Mouse (Mus musculus) neural tube, embryonic 13.5 days (tissue): ENCODE data around the gene St6galnac4. TPM values are rescaled to one million over a fixed set of nuclear protein-coding genes. Genes with fewer than 3 reads are reported as not detected.

Experiments
- ATAC-seq: fragments of 200-750 bp; cut with Nextera tagmentation; 2 replicates; pipeline ENCODE4 v1.8.0; 2017; ENCODE audit warnings: low read depth, mild to moderate bottlenecking, moderate TSS enrichment, moderate library complexity
- H3K27ac ChIP-seq: fragments of 300-500 bp; sonication (generic); replicated peaks from 2 replicates; pipeline ENCODE4 v1.5.1; 2015; ENCODE audit warnings: moderate library complexity, mild to moderate bottlenecking, inconsistent platforms
- H3K27me3 ChIP-seq: fragments of 300-500 bp; sonication (generic); 2 replicates; pipeline ENCODE4 v1.6.1; 2015; ENCODE audit warnings: mild to moderate bottlenecking, inconsistent platforms
- H3K36me3 ChIP-seq: fragments of 300-500 bp; sonication (generic); 2 replicates; pipeline ENCODE4 v1.6.1; 2015; ENCODE audit warnings: mild to moderate bottlenecking, inconsistent platforms
- H3K4me1 ChIP-seq: fragments of 300-500 bp; sonication (generic); replicated peaks from 2 replicates; pipeline ENCODE4 v1.6.1; 2015; ENCODE audit warnings: inconsistent platforms
- H3K4me2 ChIP-seq: fragments of 300-500 bp; sonication (generic); 2 replicates; pipeline ENCODE4 v1.6.1; 2015; ENCODE audit warnings: inconsistent platforms, mild to moderate bottlenecking, moderate library complexity
- H3K4me3 ChIP-seq: fragments of 300-500 bp; sonication (generic); 2 replicates; pipeline ENCODE4 v1.5.1; 2015; ENCODE audit warnings: mild to moderate bottlenecking, inconsistent platforms
- H3K9ac ChIP-seq: fragments of 300-500 bp; sonication (generic); 2 replicates; pipeline ENCODE4 v1.6.1; 2015; ENCODE audit warnings: moderate library complexity, mild to moderate bottlenecking, inconsistent platforms
- H3K9me3 ChIP-seq: fragments of 300-500 bp; sonication (generic); 2 replicates; pipeline ENCODE4 v1.6.1; 2016; ENCODE audit warnings: inconsistent platforms
- WGBS: fragments of 180-500 bp; shearing (Covaris S2); methylation state at CpG from one replicate; pipeline ENCODE4 v1.1.7; 2015; 5-methylcytosine and 5-hydroxymethylcytosine counted together
- polyA plus RNA-seq: library from polyadenylated mRNA; unstranded; fragments of >200 nt; fragmentation: Nextera tagmentation; extraction: Ambion mirVana; gene quantifications from 2 replicates; pipeline ENCODE4 v1.2.1, GENCODE M21; 2015

St6galnac4 gene
- polyA plus RNA-seq, 1 experiment from 2014 or later = 25.3 TPM

DNA sequence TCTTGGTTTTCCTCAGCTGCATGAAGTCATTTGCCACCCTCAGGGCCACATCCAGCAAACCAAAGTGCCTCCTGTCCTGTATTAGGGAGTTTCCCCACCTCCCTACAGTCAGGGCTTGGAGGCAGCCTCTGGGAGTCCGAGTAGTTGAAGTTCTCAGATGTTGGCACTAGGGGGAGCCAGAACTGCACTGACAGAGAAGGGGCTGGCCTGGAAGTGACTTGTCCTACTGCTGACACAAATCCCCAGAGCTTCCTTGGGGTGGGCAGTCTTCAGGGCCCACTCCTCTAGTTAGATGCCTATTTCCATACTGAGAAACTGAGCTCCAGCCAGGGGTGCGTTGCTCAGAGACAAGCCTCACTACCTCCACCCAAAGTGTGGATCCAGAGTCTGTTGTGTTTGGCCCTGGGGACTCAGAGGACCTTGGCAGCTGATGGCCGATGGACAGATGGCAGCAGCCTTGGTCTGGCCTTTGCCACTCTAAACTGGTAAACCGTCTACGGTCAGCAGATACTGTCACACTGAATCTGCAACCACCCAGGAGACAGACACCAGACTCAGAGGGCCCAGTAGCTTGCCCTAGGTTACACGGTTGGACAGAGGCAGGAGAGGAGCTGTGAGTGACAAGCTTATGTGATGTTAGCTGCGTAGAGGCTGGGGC, 45.0 kb downstream of the St6galnac4 start:
- H3K27ac ChIP-seq = no peak overlapping the region
- 55% methylated on average over 7 of the region's 7 CpGs for WGBS

DNA sequence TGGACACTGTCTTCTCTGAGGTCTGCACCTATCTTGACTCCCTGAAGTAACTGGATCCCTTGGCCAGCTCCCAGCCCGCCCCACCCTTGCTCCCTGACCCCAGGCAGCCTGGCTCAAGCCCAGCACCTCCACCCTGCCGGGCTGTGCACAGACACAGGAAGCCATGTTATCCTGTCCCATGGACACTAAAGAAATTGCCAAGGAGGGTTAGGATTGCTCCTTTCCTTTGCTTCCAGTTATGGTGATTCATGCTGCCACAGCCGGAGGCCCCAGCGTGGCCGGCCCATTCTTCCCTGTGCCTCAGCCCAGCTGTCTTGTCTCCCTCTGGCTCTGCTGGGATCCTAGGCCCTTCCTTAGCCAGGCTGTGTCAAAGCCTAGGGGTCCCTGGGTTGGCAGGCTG, 46.8 kb downstream of the St6galnac4 start:
- Histone ChIP-seq H3K9ac (peak overlapping the region; percentile 31; the same call in 1 of the 2 replicates), H3K27me3 (no peaks in the 10 kb centered on the region), H3K4me2 (no peak overlapping the region), H3K27ac (no peak overlapping the region), H3K36me3 (peaks cover 3% of the 10 kb centered on the region; the same call in 1 of the 2 replicates), H3K9me3 (no peaks in the 10 kb centered on the region), H3K4me1 (peaks cover 28% of the 10 kb centered on the region), H3K4me3 (no peak overlapping the region)
- no peak for ATAC-seq
- 71% methylated on average over 5 of the region's 5 CpGs for WGBS

More for the DNA sequence above, 45.0 kb downstream of the St6galnac4 start:
- Histone ChIP-seq H3K9me3 (no peaks in the 10 kb centered on the region), H3K4me3 (no peak overlapping the region), H3K27me3 (no peaks in the 10 kb centered on the region), H3K4me2 (no peak overlapping the region), H3K36me3 (peaks cover 3% of the 10 kb centered on the region; the same call in 1 of the 2 replicates), H3K9ac (no peak overlapping the region), H3K4me1 (peaks cover 39% of the 10 kb centered on the region)
- ATAC-seq = peak; percentile 52

DNA sequence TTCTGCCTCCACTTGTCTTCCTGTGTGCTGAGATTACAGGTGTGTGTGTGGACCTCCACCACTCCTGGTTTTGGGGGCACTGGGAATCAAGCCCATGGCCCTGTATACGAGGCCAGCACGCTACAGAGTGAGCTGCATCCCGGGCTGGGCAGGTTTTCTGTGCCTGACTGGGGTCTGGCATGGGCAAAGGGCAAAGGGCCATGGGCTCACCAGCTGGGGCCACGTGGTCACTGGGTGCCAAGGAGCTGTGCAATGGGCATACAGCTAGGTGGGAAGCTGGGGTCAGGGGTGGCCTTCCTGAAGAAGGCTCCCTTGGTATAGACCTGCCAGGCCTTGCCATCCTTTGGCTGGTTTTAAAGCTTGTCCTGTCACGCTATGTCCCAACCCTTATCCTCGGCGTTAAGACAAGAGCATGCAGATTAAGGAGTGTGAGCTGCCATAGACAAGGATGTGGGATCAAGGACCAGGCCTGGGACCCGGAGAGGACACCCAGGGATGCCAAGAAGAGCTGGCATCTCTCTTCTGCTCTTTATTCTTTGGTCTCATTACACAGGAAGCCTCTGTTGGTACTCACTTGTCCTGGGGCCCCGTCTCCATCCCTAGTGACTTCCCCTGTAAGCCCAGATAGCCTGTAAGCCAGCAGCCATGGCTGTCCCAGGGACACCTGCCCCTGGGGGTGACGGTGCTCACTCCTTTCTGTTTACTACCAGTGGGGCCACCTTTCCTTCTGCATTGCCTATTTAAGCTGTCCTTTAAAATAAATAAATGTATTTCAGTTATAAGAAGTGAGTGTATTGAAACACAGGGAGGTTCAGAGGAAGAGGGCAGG, 47.6 kb downstream of the St6galnac4 start:
- ATAC-seq = no peak

DNA sequence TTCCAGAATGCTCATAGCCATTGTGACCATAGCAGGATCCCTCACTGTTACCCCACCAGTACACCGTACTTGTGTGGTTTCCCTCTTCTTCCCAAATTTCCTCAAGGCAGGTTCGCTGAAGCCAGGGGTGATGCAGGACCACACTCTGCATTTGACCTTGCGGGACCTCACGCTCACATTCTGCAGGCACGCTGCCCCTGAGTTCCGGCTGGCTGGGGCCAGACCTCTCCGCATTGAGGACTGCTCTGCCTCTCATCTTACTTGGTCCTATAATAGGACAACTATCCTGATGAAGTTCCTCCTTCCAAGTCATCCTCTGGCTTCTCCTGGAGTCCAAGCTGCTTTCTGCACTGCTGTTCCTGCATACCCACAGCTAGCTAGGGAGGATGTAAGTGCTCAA, 49.7 kb downstream of the St6galnac4 start:
- H3K27me3 ChIP-seq = no peaks in the 10 kb centered on the region
- no peak overlapping the region for H3K27ac ChIP-seq
- WGBS = 88% methylated on average over 7 of the region's 7 CpGs
- ATAC-seq = no peak
- H3K4me1 ChIP-seq = peaks cover 14% of the 10 kb centered on the region
- H3K4me2 ChIP-seq = no peak overlapping the region
- peaks cover 3% of the 10 kb centered on the region; the same call in 1 of the 2 replicates for H3K36me3 ChIP-seq
- H3K9me3 ChIP-seq = no peaks in the 10 kb centered on the region
- no peak overlapping the region for H3K9ac ChIP-seq
- no peak overlapping the region for H3K4me3 ChIP-seq

More for the DNA sequence above, 47.6 kb downstream of the St6galnac4 start:
- H3K4me2 ChIP-seq = no peak overlapping the region
- no peaks in the 10 kb centered on the region for H3K9me3 ChIP-seq
- peak overlapping the region; percentile 12; the same call in 1 of the 2 replicates for H3K9ac ChIP-seq
- H3K36me3 ChIP-seq = peaks cover 3% of the 10 kb centered on the region; the same call in 1 of the 2 replicates
- 87% methylated on average over 10 of the region's 10 CpGs for WGBS
- no peaks in the 10 kb centered on the region for H3K27me3 ChIP-seq
- H3K27ac ChIP-seq = no peak overlapping the region
- H3K4me3 ChIP-seq = no peak overlapping the region
- peaks cover 20% of the 10 kb centered on the region for H3K4me1 ChIP-seq

DNA sequence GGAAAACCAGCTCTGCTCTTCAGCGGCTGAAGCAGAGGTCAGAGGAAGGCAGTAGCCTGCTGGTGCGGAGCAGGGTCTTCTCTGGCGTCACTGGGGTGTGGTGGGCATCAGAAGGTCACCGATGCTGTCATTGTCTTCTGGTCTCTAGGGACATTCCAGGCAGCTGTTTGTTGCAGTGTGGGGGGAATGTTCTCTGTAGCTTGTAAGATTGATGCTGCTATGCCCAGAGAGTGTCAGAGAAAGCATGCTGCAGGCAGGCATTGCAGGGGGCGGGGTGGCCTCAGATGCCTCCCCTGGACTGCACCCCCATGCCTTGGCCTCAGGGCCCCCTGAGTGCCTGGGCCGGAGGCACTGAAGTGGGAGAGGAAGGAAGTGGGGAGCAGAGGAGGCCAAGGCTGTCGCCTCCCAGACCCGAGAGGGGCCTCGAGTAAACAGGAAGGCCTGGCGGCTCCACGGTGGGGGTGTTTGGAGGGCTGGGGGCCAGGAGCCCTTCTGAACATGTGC, 50.9 kb downstream of the St6galnac4 start:
- Histone ChIP-seq H3K9ac (0 out of 2 replicates have a peak overlapping the region, but pooled peaks have one; percentile 45), H3K27ac (0 out of 2 replicates have a peak overlapping the region, but pooled peaks have one; percentile 23), H3K4me2 (no peak overlapping the region), H3K9me3 (no peaks in the 10 kb centered on the region), H3K27me3 (no peaks in the 10 kb centered on the region), H3K36me3 (peaks cover 3% of the 10 kb centered on the region; the same call in 1 of the 2 replicates), H3K4me3 (no peak overlapping the region), H3K4me1 (peaks cover 14% of the 10 kb centered on the region)
- WGBS = 31% methylated on average over 11 of the region's 11 CpGs
- ATAC-seq = 0 out of 2 replicates have a peak, but pooled peaks have one; percentile 29

DNA sequence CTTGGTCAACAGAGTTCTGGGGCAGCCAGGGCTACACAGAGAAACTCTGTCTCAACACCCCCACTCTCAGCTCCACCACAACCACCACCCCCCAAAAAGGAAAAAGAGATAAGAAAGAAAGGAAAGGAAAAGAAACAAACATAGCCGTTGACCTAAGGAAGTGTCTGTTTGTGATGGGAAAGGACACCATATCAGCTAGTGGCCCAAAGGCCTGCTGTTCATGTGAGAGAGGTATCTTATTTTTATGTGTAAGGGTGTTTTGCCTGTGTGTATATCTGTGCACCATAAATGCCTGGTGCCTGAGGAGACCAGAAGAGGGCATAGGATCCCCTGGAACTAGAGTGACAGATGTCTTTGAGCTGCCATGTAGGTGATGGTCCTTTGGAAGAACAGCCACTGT, 52.7 kb downstream of the St6galnac4 start:
- Histone ChIP-seq H3K27ac (no peak overlapping the region), H3K9ac (no peak overlapping the region), H3K36me3 (no peaks in the 10 kb centered on the region), H3K4me2 (no peak overlapping the region), H3K4me1 (peaks cover 11% of the 10 kb centered on the region), H3K9me3 (no peaks in the 10 kb centered on the region), H3K27me3 (no peaks in the 10 kb centered on the region), H3K4me3 (no peak overlapping the region)
- ATAC-seq = no peak
- WGBS = 83% methylated on average over 1 of the region's 1 CpGs

DNA sequence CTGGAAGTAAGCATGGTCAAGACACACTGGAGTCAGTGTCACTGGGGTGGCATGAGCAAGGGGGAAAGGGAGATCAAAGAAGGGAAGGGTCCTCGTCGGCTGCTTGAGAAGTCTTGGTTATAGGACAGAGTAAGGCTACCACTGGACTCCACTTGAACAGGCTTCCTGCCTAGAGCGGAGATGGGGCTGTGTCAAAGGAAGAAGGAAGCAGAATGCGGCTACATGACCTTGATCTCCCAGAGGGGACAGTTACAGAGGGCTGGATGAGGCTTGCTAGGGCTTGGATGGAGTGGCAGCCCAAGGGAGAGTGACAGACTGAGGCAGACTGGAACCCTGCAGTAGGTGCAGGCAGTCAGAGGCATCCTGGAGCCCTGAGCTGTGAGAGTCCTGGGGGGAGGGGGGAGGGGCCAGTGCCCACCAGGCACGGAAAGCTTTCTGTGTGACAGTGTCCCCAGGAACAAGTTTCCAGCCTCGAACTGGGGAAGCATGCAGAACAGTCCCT, 53.7 kb downstream of the St6galnac4 start:
- H3K4me2 ChIP-seq = no peak overlapping the region
- no peaks in the 10 kb centered on the region for H3K9me3 ChIP-seq
- no peak for ATAC-seq
- no peaks in the 10 kb centered on the region for H3K27me3 ChIP-seq
- H3K27ac ChIP-seq = no peak overlapping the region
- WGBS = 68% methylated on average over 6 of the region's 6 CpGs
- no peak overlapping the region for H3K4me3 ChIP-seq
- H3K36me3 ChIP-seq = no peaks in the 10 kb centered on the region
- H3K4me1 ChIP-seq = peaks cover 13% of the 10 kb centered on the region
- H3K9ac ChIP-seq = no peak overlapping the region

DNA sequence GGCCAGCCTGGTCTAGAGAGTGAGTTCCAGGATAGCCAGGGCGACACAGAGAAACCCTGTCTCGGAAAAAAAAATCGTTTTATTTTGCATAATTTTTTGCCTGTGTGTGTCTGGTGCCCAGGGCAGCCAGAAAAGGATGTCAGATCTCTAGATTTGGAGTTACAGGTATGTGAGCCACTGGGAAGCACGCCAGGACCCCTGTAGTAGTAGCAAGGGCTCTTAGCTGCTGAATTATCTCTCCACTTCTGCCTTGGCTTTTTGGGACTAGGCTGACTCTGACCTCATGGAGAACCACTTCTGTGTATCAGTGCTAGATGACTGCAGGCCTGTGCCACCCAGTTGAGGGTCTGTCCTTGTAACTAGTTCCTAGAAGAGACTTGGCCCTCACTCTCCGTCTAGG, 54.9 kb downstream of the St6galnac4 start:
- no peaks in the 10 kb centered on the region for H3K9me3 ChIP-seq
- WGBS = 77% methylated on average over 5 of the region's 5 CpGs
- H3K4me3 ChIP-seq = no peak overlapping the region
- peaks cover 21% of the 10 kb centered on the region for H3K4me1 ChIP-seq
- H3K4me2 ChIP-seq = no peak overlapping the region
- H3K9ac ChIP-seq = no peak overlapping the region
- ATAC-seq = no peak
- H3K27ac ChIP-seq = no peak overlapping the region
- H3K27me3 ChIP-seq = no peaks in the 10 kb centered on the region
- H3K36me3 ChIP-seq = no peaks in the 10 kb centered on the region

DNA sequence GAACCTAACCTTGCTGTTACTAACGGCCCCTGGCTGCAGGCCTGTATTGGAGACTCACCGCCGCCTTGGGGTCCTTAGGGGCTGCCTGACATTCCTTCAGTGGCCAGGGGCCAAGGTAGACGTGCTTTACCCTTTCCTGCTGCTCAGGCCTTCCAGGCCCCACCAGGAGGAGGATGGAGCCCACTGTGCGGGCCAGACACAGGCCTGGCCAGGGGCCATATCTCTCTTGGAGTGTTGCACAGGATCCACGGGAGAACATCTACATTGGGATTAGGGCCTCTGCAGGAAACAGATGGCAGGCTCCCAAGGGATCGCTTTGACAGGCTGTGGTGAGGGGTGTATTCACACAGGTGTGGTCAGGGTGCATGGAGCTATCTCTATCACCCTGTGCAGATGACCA, 55.9 kb downstream of the St6galnac4 start:
- WGBS = 79% methylated on average over 7 of the region's 7 CpGs
- Histone ChIP-seq H3K27me3 (no peaks in the 10 kb centered on the region), H3K36me3 (no peaks in the 10 kb centered on the region), H3K4me3 (no peak overlapping the region), H3K27ac (no peak overlapping the region), H3K4me2 (no peak overlapping the region), H3K4me1 (peaks cover 18% of the 10 kb centered on the region), H3K9me3 (no peaks in the 10 kb centered on the region), H3K9ac (no peak overlapping the region)
- ATAC-seq = peak; percentile 15; the same call in 1 of the 2 replicates

DNA sequence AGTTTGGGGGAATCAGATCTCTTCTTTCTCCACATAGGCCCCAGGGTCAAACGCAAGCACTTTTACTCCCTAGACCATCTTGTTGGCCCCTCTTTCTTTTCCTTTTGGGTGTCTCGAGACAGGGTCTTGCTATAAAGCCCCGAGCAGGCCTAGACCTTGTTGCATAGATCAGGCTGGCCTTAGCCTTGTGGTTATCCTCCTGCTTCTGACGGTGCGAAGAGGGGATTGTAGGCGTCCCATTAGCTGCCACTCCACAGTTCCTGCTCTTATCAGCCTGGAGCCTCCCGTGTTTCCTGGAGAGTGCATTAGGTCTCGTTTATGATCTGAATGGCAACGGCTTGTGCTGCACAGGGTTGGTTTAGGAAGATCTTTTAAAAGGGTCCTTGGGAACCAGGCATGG, 57.2 kb downstream of the St6galnac4 start:
- H3K4me2 ChIP-seq = no peak overlapping the region
- H3K4me3 ChIP-seq = no peak overlapping the region
- 79% methylated on average over 9 of the region's 9 CpGs for WGBS
- no peaks in the 10 kb centered on the region for H3K9me3 ChIP-seq
- H3K4me1 ChIP-seq = peaks cover 15% of the 10 kb centered on the region
- no peak for ATAC-seq
- no peak overlapping the region for H3K9ac ChIP-seq
- no peaks in the 10 kb centered on the region for H3K36me3 ChIP-seq
- H3K27ac ChIP-seq = no peak overlapping the region
- no peaks in the 10 kb centered on the region for H3K27me3 ChIP-seq

DNA sequence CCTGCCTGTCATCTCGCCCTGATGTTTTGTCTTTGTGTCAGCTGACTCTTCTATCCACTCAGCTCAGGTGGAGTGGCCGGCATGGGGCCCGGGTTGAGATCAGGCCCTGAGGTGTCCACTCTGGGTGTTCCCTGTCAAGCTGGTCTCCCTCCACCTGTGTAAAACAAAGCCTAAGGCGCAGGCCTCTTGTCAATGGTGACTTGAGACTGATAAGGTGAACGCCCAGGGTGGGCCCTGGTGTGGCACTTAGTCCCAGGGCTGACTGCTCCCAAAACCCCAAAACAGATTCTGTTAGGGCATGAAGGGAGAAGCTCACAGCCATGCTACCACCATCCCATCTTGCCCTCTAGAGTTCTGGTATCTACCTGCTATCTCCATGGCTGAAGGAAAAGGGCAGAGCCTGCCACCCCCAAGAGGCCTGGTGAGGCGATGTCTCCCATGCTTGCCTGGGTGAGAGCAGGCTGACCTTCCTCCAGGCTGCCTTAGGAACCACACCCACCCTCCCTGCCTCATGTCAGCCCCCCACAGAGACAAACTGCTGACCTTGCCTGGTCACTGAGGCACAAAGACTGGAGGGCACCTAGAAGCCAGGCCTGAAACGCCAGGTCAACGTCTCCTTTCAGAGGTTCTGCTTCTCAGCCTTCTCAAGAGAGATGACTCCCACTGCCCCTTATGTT, 58.0 kb downstream of the St6galnac4 start:
- H3K27ac ChIP-seq = no peak overlapping the region
- H3K4me1 ChIP-seq = peaks cover 15% of the 10 kb centered on the region
- no peak for ATAC-seq
- H3K4me2 ChIP-seq = no peak overlapping the region
- H3K4me3 ChIP-seq = no peak overlapping the region
- no peaks in the 10 kb centered on the region for H3K9me3 ChIP-seq
- H3K36me3 ChIP-seq = no peaks in the 10 kb centered on the region
- WGBS = 89% methylated on average over 8 of the region's 8 CpGs
- H3K9ac ChIP-seq = no peak overlapping the region
- no peaks in the 10 kb centered on the region for H3K27me3 ChIP-seq
